Mouse (Mus musculus): ENCODE data around the gene Angptl1. TPM values are rescaled to one million over a fixed set of nuclear protein-coding genes. Genes with fewer than 3 reads are reported as not detected.
A peak's percentile ranks its signal among the peaks of the same experiment; 100 is the strongest.

Gene Angptl1
- polyA plus RNA-seq (2016; fragmentation: Nextera tagmentation; extraction: Ambion mirVana), result 1.7 and 2.4 TPM in 2 replicates

DNA sequence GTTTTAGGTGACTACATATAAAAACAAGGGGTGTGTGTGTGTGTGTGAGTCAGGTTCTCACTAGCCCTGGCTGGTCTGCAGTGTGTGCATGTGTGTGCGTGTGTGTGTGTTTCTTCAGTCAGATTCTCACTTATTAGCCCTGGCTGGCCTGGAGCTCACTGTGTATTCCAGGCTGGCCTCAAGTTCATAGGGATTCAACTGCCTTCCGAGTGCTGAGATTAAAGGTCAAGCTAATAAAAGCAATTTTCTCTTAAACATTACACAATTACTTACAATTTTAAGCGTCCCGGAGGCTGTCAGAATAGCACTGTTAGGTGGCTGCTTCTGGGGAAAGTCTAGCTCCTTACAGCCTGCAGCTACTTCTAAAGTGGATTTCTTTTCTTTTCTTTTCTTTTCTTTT is at the start of gene Angptl1:
Angptl1 (plus strand) TSS at position 386 of the 400 bp plus-strand sequence.
- no peak for DNase-seq (ENCODE audit: low spot score)
- Histone ChIP-seq H3K4me1 (peaks cover 45% of the 10 kb centered on the region), H3K36me3 (peaks cover 8% of the 10 kb centered on the region; the same call in 1 of the 2 replicates), H3K27me3 (ENCODE audit: low read depth, poor library complexity, severe bottlenecking) (no peaks in the 10 kb centered on the region), H3K4me3 (peak within 1 kb of the TSS; percentile 24; the same call in 1 of the 2 replicates), H3K27ac (peak within 1 kb of the TSS; percentile 79), H3K9me3 (replicated peaks) (no peaks in the 10 kb centered on the region)
- WGBS, result 44% methylated on average over 4 of the region's 4 CpGs

GRCm38 (mm10) chr1:156789844-156790490 is 48.4 kb upstream of the Angptl1 start:
- no peak overlapping the region for H3K4me3 ChIP-seq
- no peaks in the 10 kb centered on the region for H3K36me3 ChIP-seq
- peak overlapping the region; percentile 34; the same call in 1 of the 2 replicates for H3K27ac ChIP-seq
- no peaks in the 10 kb centered on the region for H3K27me3 ChIP-seq (ENCODE audit: low read depth, poor library complexity, severe bottlenecking)
- no peak for DNase-seq (ENCODE audit: low spot score)
- H3K9me3 ChIP-seq (replicated peaks), result no peaks in the 10 kb centered on the region
- H3K4me1 ChIP-seq, result peaks cover 17% of the 10 kb centered on the region
- WGBS, result 23% methylated on average over 5 of the region's 5 CpGs

DNA sequence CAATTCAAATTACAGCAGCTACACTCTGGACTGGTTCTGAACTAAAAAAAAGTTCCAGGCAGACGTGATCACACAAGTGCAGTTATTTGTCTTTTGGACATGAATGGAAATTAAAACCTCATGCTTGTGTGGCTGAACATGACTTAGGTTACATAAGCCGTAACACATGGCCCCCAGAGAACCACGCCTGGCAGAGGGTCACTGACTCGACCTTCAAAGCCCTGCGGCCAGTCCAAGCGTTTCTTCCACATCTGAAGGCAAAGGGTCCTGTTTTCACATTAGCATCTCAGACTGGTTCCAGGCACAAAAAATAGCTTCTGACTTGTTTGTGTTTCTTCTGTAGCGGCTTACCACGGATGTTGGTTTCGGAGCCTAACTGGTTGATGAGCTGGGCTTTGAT is 42.1 kb upstream of the Angptl1 start:
- H3K27ac ChIP-seq, result peak overlapping the region; percentile 17; the same call in 1 of the 2 replicates
- 26% methylated on average over 9 of the region's 9 CpGs for WGBS
- H3K9me3 ChIP-seq (replicated peaks), result no peaks in the 10 kb centered on the region
- no peaks in the 10 kb centered on the region for H3K36me3 ChIP-seq
- peaks cover 17% of the 10 kb centered on the region for H3K4me1 ChIP-seq
- H3K27me3 ChIP-seq (ENCODE audit: low read depth, poor library complexity, severe bottlenecking), result no peaks in the 10 kb centered on the region
- peak; percentile 58 for DNase-seq (ENCODE audit: low spot score)
- no peak overlapping the region for H3K4me3 ChIP-seq

DNA sequence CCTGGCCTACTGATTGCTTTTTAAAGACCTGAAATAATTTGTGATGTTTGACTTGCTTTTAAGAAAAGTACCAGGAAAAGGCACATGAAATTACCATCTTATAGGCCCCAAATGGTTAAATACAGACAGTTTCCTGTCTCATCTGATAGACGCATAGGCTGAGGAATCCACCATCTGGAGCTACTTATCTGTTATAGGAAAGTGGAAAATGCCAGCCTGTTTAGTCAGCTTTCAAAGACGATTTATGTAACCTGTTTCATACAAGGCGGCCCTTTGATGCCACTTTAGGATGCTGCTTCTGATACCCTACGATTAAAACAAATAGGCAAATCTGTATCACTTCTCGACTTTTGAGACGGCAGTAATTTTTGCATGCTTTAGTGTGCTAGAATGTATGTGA is 37.1 kb upstream of the Angptl1 start:
- Histone ChIP-seq H3K36me3 (peaks cover 17% of the 10 kb centered on the region), H3K9me3 (replicated peaks) (no peaks in the 10 kb centered on the region), H3K27me3 (ENCODE audit: low read depth, poor library complexity, severe bottlenecking) (no peaks in the 10 kb centered on the region), H3K27ac (no peak overlapping the region), H3K4me3 (no peak overlapping the region), H3K4me1 (peaks cover 6% of the 10 kb centered on the region)
- 50% methylated on average over 6 of the region's 6 CpGs for whole genome bisulfite sequencing
- no peak for DNase-seq (ENCODE audit: low spot score)

- 89% methylated on average over 10 of the region's 10 CpGs for WGBS
- Histone ChIP-seq H3K9me3 (replicated peaks) (no peaks in the 10 kb centered on the region), H3K27ac (no peak overlapping the region), H3K27me3 (ENCODE audit: low read depth, poor library complexity, severe bottlenecking) (no peaks in the 10 kb centered on the region), H3K4me3 (no peak overlapping the region), H3K4me1 (no peaks in the 10 kb centered on the region), H3K36me3 (peaks cover 52% of the 10 kb centered on the region)
- no peak for DNase-seq (ENCODE audit: low spot score)
Observed at GRCm38 (mm10) chr1:156808332-156808731, 30.0 kb upstream of the Angptl1 start.

DNA sequence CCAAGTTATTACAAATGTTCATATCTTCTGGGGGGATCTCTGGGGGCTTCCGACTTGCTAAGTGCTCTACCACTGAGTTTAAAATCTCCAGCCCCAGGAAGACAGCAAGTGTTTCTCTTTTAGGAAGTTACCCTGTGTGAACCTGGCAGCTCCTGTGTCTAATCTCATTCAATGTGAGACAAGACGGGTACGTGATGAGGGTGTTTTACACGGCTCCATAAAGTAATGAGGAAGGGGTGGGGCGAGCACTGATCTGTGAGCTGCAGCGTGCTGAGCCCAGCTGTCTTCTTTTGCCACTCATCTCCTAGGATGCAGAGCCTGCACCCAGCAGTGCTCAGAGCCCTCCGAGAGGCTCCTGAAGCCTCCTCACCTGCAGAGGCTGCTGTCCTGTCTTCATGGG is 26.4 kb upstream of the Angptl1 start:
- 77% methylated on average over 7 of the region's 7 CpGs for WGBS
- no peak for DNase-seq (ENCODE audit: low spot score)
- H3K36me3 ChIP-seq, result peaks cover 54% of the 10 kb centered on the region
- H3K27ac ChIP-seq, result no peak overlapping the region
- no peaks in the 10 kb centered on the region for H3K27me3 ChIP-seq (ENCODE audit: low read depth, poor library complexity, severe bottlenecking)
- no peaks in the 10 kb centered on the region for H3K9me3 ChIP-seq (replicated peaks)
- no peaks in the 10 kb centered on the region for H3K4me1 ChIP-seq
- no peak overlapping the region for H3K4me3 ChIP-seq

- H3K4me3 ChIP-seq, result no peak overlapping the region
- no peaks in the 10 kb centered on the region for H3K27me3 ChIP-seq (ENCODE audit: low read depth, poor library complexity, severe bottlenecking)
- DNase-seq (ENCODE audit: low spot score), result no peak
- no peaks in the 10 kb centered on the region for H3K9me3 ChIP-seq (replicated peaks)
- H3K27ac ChIP-seq, result no peak overlapping the region
- peaks cover 62% of the 10 kb centered on the region for H3K36me3 ChIP-seq
- WGBS, result 46% methylated on average over 8 of the region's 8 CpGs
- no peaks in the 10 kb centered on the region for H3K4me1 ChIP-seq
Observed at GRCm38 (mm10) chr1:156812716-156813115, 25.6 kb upstream of the Angptl1 start.

DNA sequence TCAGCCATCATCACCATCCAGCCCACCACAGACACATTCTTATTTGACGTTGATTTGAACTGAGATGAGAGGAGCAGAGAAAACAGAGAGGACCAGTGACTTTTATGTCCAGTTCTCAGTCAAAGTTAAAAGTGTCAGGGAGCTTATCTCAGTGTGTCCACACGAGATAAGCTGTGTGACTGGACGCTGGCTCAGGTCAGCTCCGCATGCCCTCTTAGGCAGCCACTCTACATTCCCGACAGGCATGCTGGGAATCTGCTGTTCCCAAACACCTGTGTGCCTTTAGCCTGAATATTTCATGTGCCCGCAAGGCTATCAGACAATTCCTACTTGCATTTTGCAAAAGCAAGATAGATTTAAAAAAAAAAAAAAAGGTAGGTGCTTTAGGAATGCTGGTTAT is 24.9 kb upstream of the Angptl1 start:
- H3K27ac ChIP-seq, result no peak overlapping the region
- H3K9me3 ChIP-seq (replicated peaks), result no peaks in the 10 kb centered on the region
- no peak overlapping the region for H3K4me3 ChIP-seq
- H3K4me1 ChIP-seq, result no peaks in the 10 kb centered on the region
- peaks cover 65% of the 10 kb centered on the region for H3K36me3 ChIP-seq
- WGBS, result 73% methylated on average over 6 of the region's 6 CpGs
- DNase-seq (ENCODE audit: low spot score), result no peak
- no peaks in the 10 kb centered on the region for H3K27me3 ChIP-seq (ENCODE audit: low read depth, poor library complexity, severe bottlenecking)

- DNase-seq (ENCODE audit: low spot score), result no peak
- H3K9me3 ChIP-seq (replicated peaks), result no peaks in the 10 kb centered on the region
- H3K4me1 ChIP-seq, result no peaks in the 10 kb centered on the region
- H3K27me3 ChIP-seq (ENCODE audit: low read depth, poor library complexity, severe bottlenecking), result no peaks in the 10 kb centered on the region
- no peak overlapping the region for H3K4me3 ChIP-seq
- H3K27ac ChIP-seq, result no peak overlapping the region
- 96% methylated on average over 1 of the region's 1 CpGs for WGBS
- peaks cover 72% of the 10 kb centered on the region for H3K36me3 ChIP-seq
Observed at GRCm38 (mm10) chr1:156819236-156819635, 19.1 kb upstream of the Angptl1 start.

DNA sequence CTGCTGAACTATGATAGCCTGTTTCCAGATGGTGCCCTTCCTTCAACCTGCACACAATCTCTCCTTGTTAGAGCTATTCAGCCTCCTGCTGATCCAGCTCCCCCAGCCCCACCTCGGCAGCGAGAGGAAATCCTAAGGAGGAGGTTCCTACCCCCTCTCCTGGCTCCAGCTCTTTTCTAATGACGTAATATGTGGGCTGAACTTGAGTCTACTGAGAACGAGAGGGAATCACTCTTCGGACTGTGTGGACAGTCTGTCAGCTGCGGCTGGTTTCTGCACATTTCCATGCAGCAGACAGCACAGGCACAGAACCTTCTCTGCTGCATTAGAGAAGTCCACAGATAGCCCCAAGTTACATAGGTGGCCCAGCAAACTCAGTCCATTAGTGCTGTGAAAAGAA is 333 bp downstream of the Angptl1 start:
- DNase-seq (ENCODE audit: low spot score), result peak; percentile 65
- H3K27ac ChIP-seq, result peak overlapping the region; percentile 79
- no peaks in the 10 kb centered on the region for H3K27me3 ChIP-seq (ENCODE audit: low read depth, poor library complexity, severe bottlenecking)
- WGBS, result 15% methylated on average over 6 of the region's 6 CpGs
- H3K4me1 ChIP-seq, result peaks cover 45% of the 10 kb centered on the region
- H3K4me3 ChIP-seq, result peak overlapping the region; percentile 24; the same call in 1 of the 2 replicates
- peaks cover 11% of the 10 kb centered on the region; the same call in 1 of the 2 replicates for H3K36me3 ChIP-seq
- H3K9me3 ChIP-seq (replicated peaks), result no peaks in the 10 kb centered on the region

DNA sequence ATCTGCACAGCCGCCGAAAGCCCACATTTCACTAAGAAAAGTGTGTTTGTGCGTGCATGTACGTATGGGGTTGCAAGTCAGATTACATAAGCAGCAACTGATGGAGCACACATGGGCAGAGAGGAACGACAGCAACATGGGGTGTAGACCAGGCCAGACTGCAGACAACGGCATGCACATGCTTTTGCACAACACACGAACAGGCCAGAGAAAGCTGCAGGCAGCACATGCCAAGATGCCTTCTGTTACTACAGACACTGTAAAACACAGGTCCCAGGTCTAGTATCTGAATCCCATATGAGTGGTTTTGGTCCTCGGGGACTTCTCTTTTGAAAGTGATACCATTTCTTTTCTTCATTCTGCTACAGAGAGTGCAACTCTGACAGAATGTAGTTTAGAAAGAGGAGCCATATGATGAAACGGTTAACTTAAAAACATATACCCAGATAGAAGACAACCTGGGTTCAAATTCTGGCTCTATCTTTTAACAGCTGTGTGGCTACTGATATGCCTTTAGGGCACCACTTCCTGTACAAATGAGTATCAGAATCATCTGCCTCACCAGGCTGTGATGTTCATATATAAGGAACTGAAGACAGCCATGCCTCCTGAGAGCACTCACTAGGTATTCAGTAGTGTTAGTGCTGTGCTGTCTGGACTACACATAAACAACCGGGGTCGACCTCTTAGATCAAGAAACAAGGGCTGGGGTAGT is 3.4 kb downstream of the Angptl1 start:
- H3K4me1 ChIP-seq, result peaks cover 45% of the 10 kb centered on the region
- peaks cover 14% of the 10 kb centered on the region for H3K36me3 ChIP-seq
- DNase-seq (ENCODE audit: low spot score), result no peak
- no peak overlapping the region for H3K4me3 ChIP-seq
- no peak overlapping the region for H3K27ac ChIP-seq
- no peaks in the 10 kb centered on the region for H3K9me3 ChIP-seq (replicated peaks)
- 83% methylated on average over 11 of the region's 11 CpGs for WGBS
- no peaks in the 10 kb centered on the region for H3K27me3 ChIP-seq (ENCODE audit: low read depth, poor library complexity, severe bottlenecking)

- WGBS, result 85% methylated on average over 4 of the region's 4 CpGs
- Histone ChIP-seq H3K27ac (no peak overlapping the region), H3K36me3 (peaks cover 18% of the 10 kb centered on the region), H3K4me1 (peaks cover 7% of the 10 kb centered on the region), H3K4me3 (no peak overlapping the region), H3K27me3 (ENCODE audit: low read depth, poor library complexity, severe bottlenecking) (no peaks in the 10 kb centered on the region), H3K9me3 (replicated peaks) (no peaks in the 10 kb centered on the region)
- no peak for DNase-seq (ENCODE audit: low spot score)
Observed at GRCm38 (mm10) chr1:156847098-156847497, 8.7 kb downstream of the Angptl1 start.

- 40% methylated on average over 9 of the region's 9 CpGs for WGBS
- no peaks in the 10 kb centered on the region for H3K27me3 ChIP-seq (ENCODE audit: low read depth, poor library complexity, severe bottlenecking)
- DNase-seq (ENCODE audit: low spot score), result peak; percentile 51
- peaks cover 21% of the 10 kb centered on the region for H3K36me3 ChIP-seq
- H3K4me3 ChIP-seq, result no peak overlapping the region
- H3K27ac ChIP-seq, result peak overlapping the region; percentile 79
- H3K4me1 ChIP-seq, result peaks cover 20% of the 10 kb centered on the region
- H3K9me3 ChIP-seq (replicated peaks), result no peaks in the 10 kb centered on the region
Observed at GRCm38 (mm10) chr1:156852409-156852808, 14.0 kb downstream of the Angptl1 start.
